Mouse (Mus musculus): ENCODE measurements at regions not wholly inside any gene's neighbourhood (a gene's known extent, or its start where the extent isn't known, plus 50 kb on each side); places are given as distances from the start of the nearest gene placed in this dataset.

DNA sequence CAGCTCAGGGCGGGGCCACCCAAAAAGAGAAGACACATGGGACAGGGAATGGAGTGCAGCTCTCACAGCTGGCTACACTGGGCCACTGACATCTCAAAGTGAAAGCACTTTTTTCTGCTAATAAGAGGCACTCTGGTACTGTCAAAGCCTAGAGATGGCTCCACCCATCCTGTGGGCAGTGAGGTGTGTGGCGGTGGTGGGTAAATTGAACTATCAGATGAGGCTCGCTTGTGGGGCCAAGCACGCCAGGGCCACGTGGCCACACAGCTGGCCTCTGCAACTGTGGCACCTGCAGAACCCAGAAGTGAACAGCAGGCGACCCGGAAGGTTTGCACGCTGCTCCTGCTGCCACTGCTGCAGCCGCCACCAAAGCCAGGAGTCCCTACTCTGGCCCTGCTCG lies 756.6 kb downstream of the A830018L16Rik start:
- DNase-seq (ENCODE audit: low spot score): no peak
- Histone ChIP-seq H3K9me3 (replicated peaks; ENCODE audit: control insufficient read depth, low read length) (no peaks in the 10 kb centered on the region), H3K27me3 (ENCODE audit: control insufficient read depth, insufficient read depth, low read length) (no peaks in the 10 kb centered on the region), H3K27ac (ENCODE audit: low read depth) (no peak overlapping the region), H3K4me2 (ENCODE audit: low read depth, low read length) (no peak overlapping the region), H3K4me1 (ENCODE audit: control insufficient read depth, insufficient read depth) (no peaks in the 10 kb centered on the region), H3K4me3 (ENCODE audit: low read depth, low read length) (no peak overlapping the region), H3K9ac (replicated peaks; ENCODE audit: low read depth, low read length) (no peak overlapping the region), H3K36me3 (replicated peaks; ENCODE audit: control insufficient read depth, insufficient read depth, low read length) (no peaks in the 10 kb centered on the region)
- no peak for ATAC-seq (ENCODE audit: insufficient read depth, low read depth)
- TF ChIP-seq CTCF (IDR thresholded peaks at IDR 0.05; ENCODE audit: low read depth) (no peak), EP300 (IDR thresholded peaks at IDR 0.05; ENCODE audit: low read depth) (no peak)
- WGBS: 85% methylated on average over 10 of the region's 10 CpGs

DNA sequence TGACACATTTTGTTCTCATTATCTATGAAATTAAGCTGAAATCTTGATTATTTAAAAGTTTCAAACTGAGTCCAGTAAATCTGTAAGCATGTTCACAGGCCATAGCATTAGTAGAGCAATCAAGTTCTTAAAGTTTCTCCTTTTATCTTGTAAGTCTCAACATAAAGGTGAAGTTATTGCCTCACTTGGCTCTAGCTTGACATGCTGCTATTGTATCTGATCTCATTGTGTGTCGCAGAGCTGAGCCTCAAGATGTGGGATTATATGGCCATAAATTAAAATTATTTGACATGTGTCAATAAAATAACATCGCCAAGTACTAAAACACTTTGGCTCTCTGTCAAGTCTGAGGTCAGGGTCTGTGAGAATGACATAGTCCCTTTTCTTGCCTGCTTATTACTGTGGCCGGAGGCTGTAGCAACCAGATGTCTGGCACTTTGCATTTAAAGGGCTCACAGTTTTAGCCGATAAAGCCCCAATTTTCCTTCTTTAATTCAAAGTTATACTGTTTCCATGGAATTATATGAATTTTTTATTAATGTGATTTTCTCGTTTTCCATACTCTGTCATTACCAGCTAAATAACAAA lies 775.8 kb downstream of the A830018L16Rik start:
- Histone ChIP-seq H3K27me3 (ENCODE audit: control insufficient read depth, insufficient read depth, low read length) (no peaks in the 10 kb centered on the region), H3K4me3 (ENCODE audit: low read depth, low read length) (no peak overlapping the region), H3K4me1 (ENCODE audit: control insufficient read depth, insufficient read depth) (no peaks in the 10 kb centered on the region), H3K9me3 (replicated peaks; ENCODE audit: control insufficient read depth, low read length) (no peaks in the 10 kb centered on the region), H3K4me2 (ENCODE audit: low read depth, low read length) (no peak overlapping the region), H3K27ac (ENCODE audit: low read depth) (no peak overlapping the region), H3K9ac (replicated peaks; ENCODE audit: low read depth, low read length) (no peak overlapping the region), H3K36me3 (replicated peaks; ENCODE audit: control insufficient read depth, insufficient read depth, low read length) (no peaks in the 10 kb centered on the region)
- TF ChIP-seq CTCF (IDR thresholded peaks at IDR 0.05; ENCODE audit: low read depth) (no peak), EP300 (IDR thresholded peaks at IDR 0.05; ENCODE audit: low read depth) (no peak)
- DNase-seq (ENCODE audit: low spot score) (no peak), ATAC-seq (ENCODE audit: insufficient read depth, low read depth) (no peak)
- WGBS: 70% methylated on average over 5 of the region's 5 CpGs

GRCm38 (mm10) chr1:12192588-12192987 lies 778.7 kb downstream of the A830018L16Rik start:
- H3K9ac ChIP-seq (replicated peaks; ENCODE audit: low read depth, low read length): no peak overlapping the region
- 63% methylated on average over 1 of the region's 1 CpGs for WGBS
- no peak overlapping the region for H3K27ac ChIP-seq (ENCODE audit: low read depth)
- no peaks in the 10 kb centered on the region for H3K27me3 ChIP-seq (ENCODE audit: control insufficient read depth, insufficient read depth, low read length)
- no peaks in the 10 kb centered on the region for H3K36me3 ChIP-seq (replicated peaks; ENCODE audit: control insufficient read depth, insufficient read depth, low read length)
- H3K4me1 ChIP-seq (ENCODE audit: control insufficient read depth, insufficient read depth): no peaks in the 10 kb centered on the region
- H3K4me2 ChIP-seq (ENCODE audit: low read depth, low read length): no peak overlapping the region
- DNase-seq (ENCODE audit: low spot score): no peak
- no peaks in the 10 kb centered on the region for H3K9me3 ChIP-seq (replicated peaks; ENCODE audit: control insufficient read depth, low read length)
- TF ChIP-seq EP300 (IDR thresholded peaks at IDR 0.05; ENCODE audit: low read depth) (no peak), CTCF (IDR thresholded peaks at IDR 0.05; ENCODE audit: low read depth) (no peak)
- no peak for ATAC-seq (ENCODE audit: insufficient read depth, low read depth)
- H3K4me3 ChIP-seq (ENCODE audit: low read depth, low read length): no peak overlapping the region

DNA sequence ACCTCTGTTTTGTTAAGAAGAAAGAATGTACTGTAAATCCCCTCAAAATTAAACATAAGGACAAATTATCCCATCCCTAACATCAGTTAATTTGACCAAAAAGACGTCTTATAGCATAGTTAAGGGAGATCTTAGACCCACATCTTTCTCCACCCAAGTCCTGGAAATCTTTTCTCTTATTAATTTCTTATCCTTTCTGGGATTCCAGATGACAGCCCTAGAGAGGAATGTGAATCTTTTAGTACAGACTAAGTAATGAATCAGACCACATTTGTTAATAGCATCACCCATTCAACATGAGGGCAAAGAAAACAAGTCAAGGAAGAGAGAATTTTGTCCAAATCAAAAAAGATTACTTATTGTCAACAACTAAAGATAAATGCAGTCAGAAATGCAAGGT lies 817.2 kb downstream of the A830018L16Rik start:
- 42% methylated on average over 1 of the region's 1 CpGs for WGBS
- DNase-seq (ENCODE audit: low spot score) (no peak), ATAC-seq (ENCODE audit: insufficient read depth, low read depth) (no peak)
- no peak for TF ChIP-seq CTCF (IDR thresholded peaks at IDR 0.05; ENCODE audit: low read depth)
- no peak for TF ChIP-seq EP300 (IDR thresholded peaks at IDR 0.05; ENCODE audit: low read depth)
- no peaks in the 10 kb centered on the region for H3K9me3 ChIP-seq (replicated peaks; ENCODE audit: control insufficient read depth, low read length)
- no peak overlapping the region for H3K9ac ChIP-seq (replicated peaks; ENCODE audit: low read depth, low read length)
- no peak overlapping the region for H3K27ac ChIP-seq (ENCODE audit: low read depth)
- H3K27me3 ChIP-seq (ENCODE audit: control insufficient read depth, insufficient read depth, low read length): no peaks in the 10 kb centered on the region
- no peak overlapping the region for H3K4me2 ChIP-seq (ENCODE audit: low read depth, low read length)
- H3K36me3 ChIP-seq (replicated peaks; ENCODE audit: control insufficient read depth, insufficient read depth, low read length): no peaks in the 10 kb centered on the region
- no peaks in the 10 kb centered on the region for H3K4me1 ChIP-seq (ENCODE audit: control insufficient read depth, insufficient read depth)
- H3K4me3 ChIP-seq (ENCODE audit: low read depth, low read length): no peak overlapping the region

DNA sequence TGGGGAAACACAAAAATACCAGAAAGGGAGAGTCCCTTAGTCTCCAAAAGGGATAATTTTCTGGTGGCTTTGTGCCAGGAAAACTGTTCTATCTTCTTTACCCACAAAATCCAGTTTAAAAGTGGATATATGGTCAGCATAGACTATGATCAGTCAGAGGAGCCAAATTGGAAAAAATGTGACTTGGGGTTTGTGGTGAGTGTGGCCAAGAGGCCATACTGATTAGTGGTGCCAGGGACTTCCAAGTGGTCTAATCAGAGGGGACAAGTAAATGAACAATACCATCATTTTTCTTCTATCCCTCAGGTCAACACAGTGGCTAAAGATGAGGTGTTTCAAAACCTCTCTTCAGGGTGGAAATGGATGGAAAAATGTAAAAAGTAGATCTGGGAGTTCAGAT lies 828.2 kb downstream of the A830018L16Rik start:
- no peaks in the 10 kb centered on the region for H3K27me3 ChIP-seq (ENCODE audit: control insufficient read depth, insufficient read depth, low read length)
- ATAC-seq (ENCODE audit: insufficient read depth, low read depth): no peak

DNA sequence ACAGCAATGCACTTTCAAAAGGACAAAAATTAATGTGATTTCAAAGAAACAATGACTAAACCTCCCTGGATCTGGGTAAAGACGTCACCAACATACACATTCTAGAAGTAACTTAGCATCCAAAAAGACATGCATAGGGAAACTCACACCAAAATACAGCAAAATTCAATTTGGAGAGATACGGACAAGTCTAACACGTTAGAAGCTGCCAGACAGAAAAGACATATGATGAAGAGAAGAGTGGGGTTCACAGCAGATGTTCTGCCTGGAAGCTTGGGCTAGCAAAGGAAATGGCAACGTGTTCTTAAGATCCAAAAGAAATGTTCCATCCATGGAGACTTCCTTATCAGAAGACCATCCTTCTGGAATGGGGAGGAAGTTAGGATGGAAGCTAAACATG lies 868.6 kb downstream of the A830018L16Rik start:
- Histone ChIP-seq H3K4me1 (ENCODE audit: control insufficient read depth, insufficient read depth) (no peaks in the 10 kb centered on the region), H3K27ac (ENCODE audit: low read depth) (no peak overlapping the region), H3K27me3 (ENCODE audit: control insufficient read depth, insufficient read depth, low read length) (no peaks in the 10 kb centered on the region), H3K4me2 (ENCODE audit: low read depth, low read length) (no peak overlapping the region), H3K36me3 (replicated peaks; ENCODE audit: control insufficient read depth, insufficient read depth, low read length) (no peaks in the 10 kb centered on the region), H3K9ac (replicated peaks; ENCODE audit: low read depth, low read length) (no peak overlapping the region), H3K9me3 (replicated peaks; ENCODE audit: control insufficient read depth, low read length) (no peaks in the 10 kb centered on the region), H3K4me3 (ENCODE audit: low read depth, low read length) (no peak overlapping the region)
- ATAC-seq (ENCODE audit: insufficient read depth, low read depth): no peak
- no peak for DNase-seq (ENCODE audit: low spot score)
- TF ChIP-seq CTCF (IDR thresholded peaks at IDR 0.05; ENCODE audit: low read depth) (no peak), EP300 (IDR thresholded peaks at IDR 0.05; ENCODE audit: low read depth) (no peak)
- WGBS: 82% methylated on average over 4 of the region's 4 CpGs

More for the DNA sequence above, 828.2 kb downstream of the A830018L16Rik start:
- Histone ChIP-seq H3K36me3 (replicated peaks; ENCODE audit: control insufficient read depth, insufficient read depth, low read length) (no peaks in the 10 kb centered on the region), H3K9me3 (replicated peaks; ENCODE audit: control insufficient read depth, low read length) (no peaks in the 10 kb centered on the region), H3K4me3 (ENCODE audit: low read depth, low read length) (no peak overlapping the region), H3K4me2 (ENCODE audit: low read depth, low read length) (no peak overlapping the region), H3K9ac (replicated peaks; ENCODE audit: low read depth, low read length) (no peak overlapping the region), H3K4me1 (ENCODE audit: control insufficient read depth, insufficient read depth) (no peaks in the 10 kb centered on the region), H3K27ac (ENCODE audit: low read depth) (no peak overlapping the region)
- no peak for DNase-seq (ENCODE audit: low spot score)
- no peak for TF ChIP-seq EP300 (IDR thresholded peaks at IDR 0.05; ENCODE audit: low read depth)
- TF ChIP-seq CTCF (IDR thresholded peaks at IDR 0.05; ENCODE audit: low read depth): no peak

Data from heart, postnatal 0 days (tissue).